Mouse (Mus musculus): ENCODE data around the gene Edc3.

DNA sequence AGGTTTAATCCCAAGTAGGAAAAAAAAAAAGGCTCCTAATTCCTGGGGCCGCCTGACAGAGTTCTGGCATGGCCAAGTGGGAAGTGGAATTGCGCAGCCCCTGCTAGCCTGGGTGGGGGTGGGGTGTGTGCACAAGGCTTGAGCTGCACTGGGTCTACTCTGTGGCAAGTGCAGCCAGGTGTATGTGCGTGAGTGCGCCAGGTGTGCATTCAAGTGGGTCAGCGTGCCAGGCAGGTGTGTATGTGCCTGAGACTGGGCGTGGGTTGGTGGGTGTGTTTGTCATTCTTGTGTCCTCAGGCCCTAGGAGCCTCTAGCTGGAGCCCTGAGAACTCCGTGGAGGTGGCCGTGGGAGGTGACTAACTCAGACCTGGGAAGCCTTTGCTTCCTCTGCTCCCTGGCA, 41.8 kb upstream of the Edc3 start:
- TF ChIP-seq GATA1 (IDR thresholded peaks at IDR 0.05; ENCODE audit: low read length) (no peak), TAL1 (IDR thresholded peaks at IDR 0.05; ENCODE audit: low read length) (no peak)
